Mouse (Mus musculus) spleen, embryonic (tissue): ENCODE results near the gene Anks3.

Experiments used
- CTCF ChIA-PET: fragments of 350-600 bp; sonication (Branson Sonifier 250); formaldehyde crosslinking; loops from one replicate; lab custom pipeline; 2022; lab: Charles Lee

The Anks3 gene

GRCm38 (mm10) chr16:4963797-4964709, at the start of gene Anks3:
Gene Anks3 (minus strand): TSS chr16:4964205.
- CTCF ChIA-PET = no interaction called here

DNA sequence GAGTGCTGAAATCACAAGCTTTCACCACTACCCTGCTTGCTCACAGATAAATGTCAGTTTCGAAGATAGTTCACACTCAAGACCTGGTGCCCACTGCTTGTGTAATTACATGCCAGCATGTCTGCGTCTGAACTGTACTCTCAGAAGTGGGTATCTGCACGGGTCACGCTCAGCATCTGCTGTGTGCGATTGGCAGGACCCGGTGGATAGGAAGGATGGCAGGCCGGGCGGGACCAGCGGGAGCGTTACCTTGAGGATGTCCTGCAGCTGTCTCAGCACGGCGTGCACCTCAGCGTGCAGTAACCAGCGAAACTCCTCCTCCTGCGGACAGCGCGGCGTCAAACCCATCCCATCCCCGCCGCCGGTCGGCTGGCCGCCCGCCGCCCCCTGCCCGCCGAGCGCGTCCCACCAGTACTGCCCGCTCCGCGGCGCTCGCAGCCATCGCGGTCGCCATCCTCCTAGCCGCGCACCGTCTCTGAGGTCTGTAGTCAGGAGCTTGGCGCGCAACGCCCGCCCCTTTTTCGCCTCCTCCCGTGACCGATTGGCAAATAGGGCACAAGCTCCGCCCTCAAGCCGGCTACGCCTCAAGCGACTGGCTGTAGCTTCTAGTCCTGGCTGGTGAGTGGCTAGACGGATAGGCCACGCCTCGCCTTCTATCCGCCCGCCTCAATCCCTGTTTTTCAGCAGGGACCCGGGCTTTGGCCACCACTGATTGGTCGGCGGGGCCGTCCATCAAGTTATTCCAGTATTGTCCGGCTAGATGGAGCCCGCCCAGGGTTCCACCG, 49.2 kb upstream of the Anks3 start, which contains the start of gene Rogdi:
Gene Rogdi, minus strand, starts transcription at position 500 of the 785 bp plus-strand sequence.
- CTCF ChIA-PET = interaction anchor here (0.5 to 0.6 kb wide), 2 partner anchors 45 to 95 kb away, joined by 3 to 4 read pairs; no protein-coding TSS in a partner anchor

- CTCF ChIA-PET = interaction anchor here (0.5 to 0.6 kb wide), 2 partner anchors 46 to 94 kb away, joined by 3 to 4 read pairs; no protein-coding TSS in a partner anchor
Measured at GRCm38 (mm10) chr16:5012036-5013005, 48.3 kb upstream of the Anks3 start.

DNA sequence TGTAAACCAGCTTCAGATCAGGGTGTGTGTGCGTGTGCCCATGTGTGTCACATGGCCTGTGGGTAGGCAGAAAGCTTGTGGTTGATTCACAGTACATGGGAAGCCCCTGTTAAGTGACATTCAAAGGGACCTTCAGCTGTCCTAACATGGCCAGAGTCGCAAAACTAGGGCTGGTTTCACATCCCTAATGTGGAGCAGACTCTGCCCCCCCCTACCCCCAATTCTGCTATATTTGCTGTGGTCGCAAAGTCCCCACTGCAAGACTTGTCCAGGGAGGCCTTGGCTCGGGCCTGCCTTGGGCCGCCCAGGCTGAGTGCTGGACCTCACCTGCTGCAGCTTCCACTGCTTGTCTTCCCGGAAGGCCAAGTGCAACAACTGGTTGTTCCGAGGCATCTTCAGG, 47.3 kb upstream of the Anks3 start:
- CTCF ChIA-PET = interaction anchor here (0.6 kb wide), 1 partner anchor 285 kb away, joined by 3 read pairs; the partner anchor contains the start of gene Hmox2

GRCm38 (mm10) chr16:5010371-5010935, 46.4 kb upstream of the Anks3 start:
- CTCF ChIA-PET = interaction anchor here (0.6 kb wide), 2 partner anchors 284 to 368 kb away, joined by 3 to 19 read pairs; partner anchors contain the start of gene Hmox2

- CTCF ChIA-PET = no interaction called here
Measured at GRCm38 (mm10) chr16:5008076-5008475, 44.1 kb upstream of the Anks3 start.

- CTCF ChIA-PET = no interaction called here
Measured at GRCm38 (mm10) chr16:5007492-5007891, 43.5 kb upstream of the Anks3 start.

DNA sequence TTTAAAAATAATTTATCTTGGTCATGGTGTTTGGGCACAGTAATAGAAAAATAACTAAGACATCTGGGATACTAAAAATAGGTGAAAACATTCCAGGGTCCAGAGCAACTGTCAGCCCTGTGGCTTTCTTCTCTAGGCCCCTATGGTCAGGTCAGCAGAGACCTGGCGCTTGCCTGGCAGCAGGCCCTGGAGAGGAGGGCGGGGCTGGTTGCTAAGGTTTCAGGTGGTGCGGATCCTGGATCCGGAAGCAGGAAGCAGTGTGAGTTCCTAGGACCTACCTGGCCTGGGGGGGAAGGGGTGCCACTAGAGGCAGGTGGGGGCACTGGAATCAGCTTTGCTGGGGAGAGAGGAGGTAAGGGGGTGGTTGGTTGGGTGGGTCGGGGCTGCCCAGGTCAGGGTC, 43.1 kb upstream of the Anks3 start, which contains the start of gene Smim22:
Gene Smim22, plus strand, starts transcription at position 222 of the 400 bp plus-strand sequence.
- CTCF ChIA-PET = no interaction called here

DNA sequence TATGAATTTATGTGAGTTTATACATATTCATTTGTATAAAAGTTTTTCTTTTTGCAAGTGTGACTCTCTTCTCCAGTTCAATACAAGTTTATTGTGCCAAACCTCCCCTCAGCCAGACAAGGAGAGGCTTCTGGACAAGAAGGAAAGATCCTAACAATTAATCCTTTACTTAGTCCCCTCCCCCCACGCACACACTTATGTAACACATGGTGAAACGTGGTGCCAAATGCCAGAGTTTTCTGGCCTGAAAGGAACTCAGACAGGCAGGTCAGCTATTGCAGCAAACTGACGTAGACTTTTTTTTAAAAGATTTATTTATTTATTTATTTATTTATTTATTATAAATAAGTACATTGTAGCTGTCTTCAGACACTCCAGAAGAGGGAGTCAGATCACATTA, 36.6 kb upstream of the Anks3 start:
- CTCF ChIA-PET = no interaction called here

DNA sequence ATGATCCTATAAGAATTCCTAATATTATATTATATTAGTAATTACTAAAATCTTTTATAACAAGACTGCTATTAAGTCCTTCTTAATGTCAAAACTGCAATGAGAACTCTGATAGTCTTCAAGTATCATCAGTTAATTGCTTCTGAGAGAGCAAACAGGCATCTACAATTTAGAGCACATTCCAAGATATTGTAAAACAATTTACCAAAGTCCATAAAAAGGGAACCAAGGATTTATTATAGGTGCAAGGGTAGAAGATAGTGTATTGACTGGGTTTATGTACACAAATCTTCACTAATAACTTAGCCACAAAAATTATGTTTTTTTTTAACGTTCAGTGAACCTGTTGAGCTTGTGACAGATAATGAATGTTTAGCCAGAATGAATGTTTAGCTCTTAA, 35.0 kb upstream of the Anks3 start:
- CTCF ChIA-PET = interaction anchor here (0.6 kb wide), 2 partner anchors 10 to 322 kb away, joined by 3 to 4 read pairs; no protein-coding TSS in a partner anchor

- CTCF ChIA-PET = no interaction called here
Measured at GRCm38 (mm10) chr16:4997553-4997952, 33.5 kb upstream of the Anks3 start, which contains the start of gene Sept12. Gene Sept12 (minus strand): TSS chr16:4997852.

DNA sequence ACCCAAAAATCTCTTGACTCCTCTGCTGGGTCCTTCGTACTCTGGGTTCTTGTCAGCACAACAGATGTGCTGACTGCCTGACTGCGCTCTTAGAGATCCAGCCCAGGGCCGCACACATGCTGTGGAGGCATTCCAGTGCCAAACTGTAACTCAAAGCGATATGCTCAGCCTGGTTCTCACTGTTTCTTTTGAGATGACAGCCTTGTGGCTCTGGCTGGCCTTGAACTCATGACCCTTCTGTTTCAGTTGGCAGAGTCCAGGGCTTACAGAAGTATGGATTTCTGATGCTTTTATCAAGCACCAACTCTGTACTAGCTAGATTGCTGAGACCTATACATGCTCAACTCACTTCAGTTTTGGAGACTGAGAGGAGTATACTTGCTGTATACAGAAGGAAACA, 29.3 kb upstream of the Anks3 start:
- CTCF ChIA-PET = interaction anchor here (0.6 kb wide), 1 partner anchor 415 kb away, joined by 4 read pairs; no protein-coding TSS in a partner anchor

DNA sequence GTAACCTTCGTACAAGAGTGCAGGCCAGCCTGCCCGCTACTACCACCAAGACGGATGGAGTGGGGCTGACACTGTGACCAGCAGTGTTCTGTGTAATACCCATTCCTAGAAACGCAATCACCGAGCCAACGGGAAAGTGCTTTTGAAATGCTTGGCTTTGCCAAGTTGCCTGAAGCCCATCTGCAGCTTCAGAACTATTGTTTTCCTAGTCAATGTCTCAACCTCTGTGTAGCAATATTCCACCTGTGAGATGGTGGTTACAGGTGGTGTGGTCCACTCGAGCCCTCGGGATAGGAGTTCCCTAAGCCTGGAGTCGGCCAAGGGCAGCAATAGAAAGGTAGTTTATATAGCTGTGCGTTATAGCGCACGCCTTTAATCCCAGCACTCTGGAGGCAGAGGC, 20.7 kb upstream of the Anks3 start:
- CTCF ChIA-PET = no interaction called here

GRCm38 (mm10) chr16:4979755-4980380, 15.9 kb upstream of the Anks3 start:
- CTCF ChIA-PET = interaction anchor here (0.7 kb wide), 1 partner anchor 13 kb away, joined by 3 read pairs; no protein-coding TSS in a partner anchor

DNA sequence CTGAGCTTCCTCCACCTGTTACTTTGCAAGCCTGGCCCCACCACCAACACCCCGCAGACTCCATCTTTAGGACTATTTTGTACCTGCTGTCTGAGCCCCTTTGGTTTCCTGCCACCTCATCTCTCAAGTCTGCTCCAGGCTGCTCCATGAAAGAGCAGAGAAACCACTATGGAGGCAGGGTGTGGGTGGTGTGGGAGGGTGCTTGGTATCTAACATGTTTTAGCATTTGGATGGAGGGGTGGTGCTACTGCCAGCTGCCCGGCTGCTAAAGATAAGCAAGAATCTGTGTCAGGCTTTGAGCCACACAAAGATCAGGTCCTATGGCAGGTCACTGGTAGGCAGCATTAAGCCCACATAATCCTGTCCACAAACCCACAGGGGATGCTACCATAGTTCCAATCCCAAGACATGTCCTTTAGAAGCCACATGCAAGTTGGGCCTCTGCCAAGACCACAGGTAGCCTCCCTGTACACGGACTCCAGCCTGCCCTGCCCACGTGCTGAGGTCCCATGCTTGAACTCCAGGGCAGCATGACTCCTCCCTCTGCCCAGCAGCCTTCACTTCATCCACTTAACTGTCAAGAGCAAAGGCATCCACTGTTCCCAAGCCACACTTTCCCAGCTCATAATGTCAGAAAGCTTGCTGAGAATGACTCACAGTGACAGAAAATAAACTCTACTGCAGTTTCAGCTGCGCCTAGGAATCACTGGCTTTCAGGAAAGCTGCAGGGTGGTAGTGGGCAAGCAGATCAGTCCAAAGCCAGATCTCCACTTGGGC, 14.5 kb upstream of the Anks3 start:
- CTCF ChIA-PET = no interaction called here

- CTCF ChIA-PET = no interaction called here
Measured at GRCm38 (mm10) chr16:4976180-4976579, 12.2 kb upstream of the Anks3 start.

DNA sequence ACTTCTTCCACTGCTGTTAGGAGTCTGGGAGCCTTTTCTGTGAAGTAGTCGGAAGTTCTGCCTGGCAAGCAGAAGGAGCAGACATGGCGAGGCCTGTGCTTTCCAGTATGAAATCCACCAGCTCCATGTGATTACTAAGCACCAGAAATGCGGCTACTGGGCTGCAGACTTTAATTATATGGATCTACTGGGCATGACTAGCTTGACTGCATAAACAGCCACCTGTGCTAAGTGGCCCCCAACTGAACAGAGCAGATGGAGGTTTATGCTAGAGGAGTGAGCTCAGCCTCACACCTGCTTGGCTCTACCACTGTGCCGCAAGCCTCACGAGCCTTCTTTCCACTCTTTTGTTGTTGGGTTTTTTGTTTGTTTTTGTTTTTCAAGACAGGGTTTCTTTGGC, 10.5 kb upstream of the Anks3 start:
- CTCF ChIA-PET = no interaction called here

GRCm38 (mm10) chr16:4971626-4972025, 7.6 kb upstream of the Anks3 start:
- CTCF ChIA-PET = no interaction called here
